Mouse (Mus musculus) brain, embryonic 14.5 days (tissue): ENCODE results near the gene Tmem94.

ENCODE experiments used
- CTCF ChIP-seq: fragments of 200-500 bp; IDR thresholded peaks from 2 replicates; pipeline ENCODE4 v1.5.1; 2012; ENCODE audit warnings: inconsistent platforms, mild to moderate bottlenecking, moderate library complexity, borderline replicate concordance; ENCODE audit not compliant: insufficient read depth, insufficient read length; ENCODE audit errors: extremely low read depth
- POLR2A ChIP-seq: fragments of 200-500 bp; IDR thresholded peaks from 2 replicates; pipeline ENCODE4 v1.6.1; 2012; ENCODE audit warnings: mild to moderate bottlenecking, inconsistent platforms, borderline replicate concordance; ENCODE audit not compliant: poor library complexity, insufficient read depth, insufficient read length, severe bottlenecking; ENCODE audit errors: extremely low read depth

- no peak for TF ChIP-seq CTCF
- no peak for TF ChIP-seq POLR2A
These were observed 15.4 kb upstream of the Tmem94 start for GRCm38 (mm10) chr11:115749834-115750233.
